Mouse (Mus musculus): ENCODE results near the gene Chdh.

GRCm38 (mm10) chr14:30033405-30033804 is 24.6 kb downstream of the Chdh start:
- no peak for TF ChIP-seq CTCF (IDR thresholded peaks at IDR 0.05; ENCODE audit: low read depth)
- no peak for TF ChIP-seq EP300 (IDR thresholded peaks at IDR 0.05; ENCODE audit: low read depth)

Data from liver, embryonic 14.5 days (tissue).